Mouse (Mus musculus) embryonic fibroblast, embryonic 13.5 days (primary cell): ENCODE results near the gene Kif21b. TPM values are rescaled to one million over a fixed set of nuclear protein-coding genes. Genes with fewer than 3 reads are reported as not detected.

ENCODE experiments used
- H3K27ac ChIP-seq: 2 replicates; pipeline ENCODE4 v1.5.1; 2012; ENCODE audit warnings: low read length, control low read depth, inconsistent platforms; ENCODE audit not compliant: insufficient read depth
- H3K4me1 ChIP-seq: 2 replicates; pipeline ENCODE4 v1.6.1; 2011; ENCODE audit warnings: low read length; ENCODE audit not compliant: control insufficient read depth, insufficient read depth
- H3K4me3 ChIP-seq: 2 replicates; pipeline ENCODE4 v1.5.1; 2011; ENCODE audit warnings: mild to moderate bottlenecking, control low read depth, low read length; ENCODE audit not compliant: insufficient read depth
- CTCF ChIP-seq: IDR thresholded peaks from 2 replicates; pipeline ENCODE4 v1.5.1; 2011; ENCODE audit warnings: mild to moderate bottlenecking, control low read depth, low read length, moderate library complexity, borderline replicate concordance; ENCODE audit not compliant: insufficient read depth
- POLR2A ChIP-seq: IDR thresholded peaks from 2 replicates; pipeline ENCODE4 v1.6.1; 2011; ENCODE audit warnings: low read depth, mild to moderate bottlenecking, control low read depth, low read length, moderate library complexity
- polyA plus RNA-seq: library from polyadenylated mRNA; stranded (reverse); fragments of >200 nt; gene quantifications from 2 replicates; pipeline ENCODE4 v1.2.4, GENCODE M21; 2011; ENCODE audit warnings: low read depth; ENCODE audit not compliant: missing spikeins, insufficient read length

Gene Kif21b
- 14.1 and 19.4 TPM in 2 replicates for polyA plus RNA-seq

GRCm38 (mm10) chr1:136130951-136131558, at the start of gene Kif21b:
Gene Kif21b (plus strand): TSS chr1:136131389.
- Histone ChIP-seq H3K4me3 (peak within 1 kb of the TSS; percentile 63), H3K4me1 (peaks cover 37% of the 10 kb centered on the region), H3K27ac (peak within 1 kb of the TSS; percentile 51; the same call in 1 of the 2 replicates)
- no peak for TF ChIP-seq CTCF
- peak; percentile 71 for TF ChIP-seq POLR2A

DNA sequence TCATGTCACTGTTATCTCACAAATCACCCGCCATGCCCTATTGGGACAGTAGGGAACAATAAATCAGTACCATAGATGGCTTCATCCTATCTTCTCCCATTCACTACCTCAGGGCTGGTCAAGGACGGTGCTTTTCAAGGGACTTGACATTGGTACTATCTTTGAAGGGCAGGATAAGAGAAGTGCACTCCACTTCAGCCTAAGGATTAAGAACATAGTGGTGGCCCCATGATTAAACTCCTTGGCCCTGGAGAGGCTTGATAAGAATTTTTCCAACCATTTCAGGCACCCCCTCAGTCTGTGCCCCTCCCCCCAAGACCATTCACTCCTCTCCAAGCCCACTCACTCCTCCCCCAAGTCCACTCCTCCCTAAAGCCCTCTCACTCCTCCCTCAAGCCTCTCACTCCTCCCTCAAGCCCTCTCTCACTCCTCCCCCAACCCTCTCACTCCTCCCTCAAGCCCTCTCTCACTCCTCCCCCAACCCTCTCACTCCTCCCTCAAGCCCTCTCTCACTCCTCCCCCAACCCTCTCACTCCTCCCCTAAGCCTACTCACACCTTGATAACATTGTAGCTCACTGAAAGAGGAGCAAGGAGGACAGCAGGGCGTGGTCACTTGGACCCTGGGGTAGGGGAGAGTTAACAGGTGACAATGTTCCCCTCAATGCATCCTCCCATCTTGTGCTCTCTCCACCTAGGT, 45.1 kb upstream of the Kif21b start:
- Histone ChIP-seq H3K4me1 (no peaks in the 10 kb centered on the region), H3K4me3 (no peak overlapping the region), H3K27ac (no peak overlapping the region)
- TF ChIP-seq CTCF (no peak), POLR2A (no peak)

- no peak overlapping the region for H3K4me3 ChIP-seq
- no peaks in the 10 kb centered on the region for H3K4me1 ChIP-seq
- TF ChIP-seq POLR2A, result no peak
- TF ChIP-seq CTCF, result no peak
- H3K27ac ChIP-seq, result no peak overlapping the region
These were observed 41.6 kb upstream of the Kif21b start for GRCm38 (mm10) chr1:136089368-136090165.

DNA sequence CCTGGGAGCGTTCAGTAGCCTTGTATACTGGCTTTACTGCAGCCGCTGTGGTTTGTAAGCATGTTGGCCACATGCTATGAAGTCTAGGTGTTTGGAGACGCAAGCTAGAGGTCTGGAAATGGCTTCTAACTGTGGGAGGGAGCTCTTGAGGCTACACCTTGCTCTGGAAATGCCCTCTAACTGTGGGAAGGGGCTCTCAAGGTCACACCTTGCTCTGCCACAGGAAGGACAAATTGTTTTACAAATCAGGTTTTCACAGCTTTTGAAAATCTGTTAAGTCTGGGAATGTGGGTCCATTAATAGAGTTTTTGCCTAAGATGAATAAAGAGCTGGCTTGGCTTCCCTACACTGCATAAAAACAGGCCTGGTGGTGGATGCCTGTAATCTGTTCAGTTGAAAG, 37.5 kb upstream of the Kif21b start:
- Histone ChIP-seq H3K4me1 (no peaks in the 10 kb centered on the region), H3K4me3 (no peak overlapping the region), H3K27ac (no peak overlapping the region)
- TF ChIP-seq POLR2A, result no peak
- no peak for TF ChIP-seq CTCF

DNA sequence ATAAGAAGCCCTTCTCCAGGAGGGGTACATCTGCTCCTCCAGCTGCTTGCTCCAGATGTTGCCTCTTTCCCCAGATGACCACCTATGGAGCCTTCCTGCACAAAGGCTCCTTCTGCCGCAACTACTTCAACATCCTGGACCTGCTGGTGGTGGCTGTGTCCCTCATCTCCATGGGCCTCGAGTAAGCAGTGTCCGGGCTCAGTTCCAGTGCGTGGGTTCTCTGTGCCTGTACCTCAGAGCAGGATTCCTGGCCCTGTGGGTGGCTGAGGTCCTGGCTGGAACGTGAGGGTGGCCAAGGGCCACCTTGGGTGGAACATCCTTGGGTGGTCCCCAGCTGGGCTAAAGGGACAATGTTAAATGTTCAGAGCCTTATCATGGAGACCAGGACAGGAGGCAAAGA, 36.4 kb upstream of the Kif21b start:
- Histone ChIP-seq H3K4me1 (no peaks in the 10 kb centered on the region), H3K4me3 (no peak overlapping the region), H3K27ac (no peak overlapping the region)
- TF ChIP-seq POLR2A, result no peak
- no peak for TF ChIP-seq CTCF

GRCm38 (mm10) chr1:136102094-136102493, 29.1 kb upstream of the Kif21b start:
- Histone ChIP-seq H3K27ac (no peak overlapping the region), H3K4me1 (no peaks in the 10 kb centered on the region), H3K4me3 (no peak overlapping the region)
- TF ChIP-seq CTCF (no peak), POLR2A (no peak)

DNA sequence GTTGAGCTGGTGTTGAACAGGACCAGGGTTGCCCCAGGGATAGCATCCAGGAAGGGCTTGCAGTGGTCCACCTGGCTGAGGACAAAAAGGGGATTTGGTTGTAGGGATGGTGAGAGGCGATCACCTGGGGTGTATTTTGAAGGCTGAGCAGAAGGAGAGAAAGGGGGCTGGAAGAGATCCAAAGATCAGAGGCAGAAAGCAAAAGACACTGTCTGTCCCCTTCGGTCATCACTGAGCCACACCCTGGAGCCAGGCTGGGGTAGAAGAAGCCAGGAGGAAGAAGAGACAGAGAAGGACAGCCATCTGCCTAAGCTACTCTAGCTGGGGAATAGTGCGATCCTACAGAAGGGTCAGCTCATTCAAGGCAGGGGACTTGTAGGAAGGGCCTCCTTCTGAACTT, 28.6 kb upstream of the Kif21b start:
- H3K4me1 ChIP-seq, result no peaks in the 10 kb centered on the region
- H3K4me3 ChIP-seq, result no peak overlapping the region
- no peak for TF ChIP-seq CTCF
- no peak for TF ChIP-seq POLR2A
- no peak overlapping the region for H3K27ac ChIP-seq

DNA sequence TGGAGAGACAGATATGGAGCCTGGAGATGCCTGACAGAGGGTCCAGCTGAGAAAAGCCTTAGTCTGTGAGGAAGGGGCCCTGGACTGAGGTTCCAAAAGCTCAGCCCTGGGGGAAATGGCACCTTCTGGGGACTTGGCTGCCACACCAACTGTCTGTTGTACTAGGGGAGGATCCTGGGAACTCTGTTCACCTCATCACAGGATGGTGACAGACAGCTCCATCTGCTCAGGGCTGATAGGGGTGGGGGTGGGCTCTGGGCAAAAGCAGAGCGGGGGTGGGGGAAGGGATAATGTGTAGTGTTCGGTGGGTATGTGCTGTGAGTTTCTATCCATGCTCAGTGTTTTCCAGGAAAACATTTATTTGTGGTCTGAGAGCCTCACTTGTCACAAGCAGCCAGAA, 28.2 kb upstream of the Kif21b start:
- H3K4me3 ChIP-seq, result no peak overlapping the region
- no peaks in the 10 kb centered on the region for H3K4me1 ChIP-seq
- no peak overlapping the region for H3K27ac ChIP-seq
- TF ChIP-seq POLR2A, result no peak
- TF ChIP-seq CTCF, result no peak

- H3K4me1 ChIP-seq, result no peaks in the 10 kb centered on the region
- H3K27ac ChIP-seq, result no peak overlapping the region
- TF ChIP-seq CTCF (no peak), POLR2A (no peak)
- H3K4me3 ChIP-seq, result no peak overlapping the region
These were observed 27.5 kb upstream of the Kif21b start for GRCm38 (mm10) chr1:136103696-136104095.

DNA sequence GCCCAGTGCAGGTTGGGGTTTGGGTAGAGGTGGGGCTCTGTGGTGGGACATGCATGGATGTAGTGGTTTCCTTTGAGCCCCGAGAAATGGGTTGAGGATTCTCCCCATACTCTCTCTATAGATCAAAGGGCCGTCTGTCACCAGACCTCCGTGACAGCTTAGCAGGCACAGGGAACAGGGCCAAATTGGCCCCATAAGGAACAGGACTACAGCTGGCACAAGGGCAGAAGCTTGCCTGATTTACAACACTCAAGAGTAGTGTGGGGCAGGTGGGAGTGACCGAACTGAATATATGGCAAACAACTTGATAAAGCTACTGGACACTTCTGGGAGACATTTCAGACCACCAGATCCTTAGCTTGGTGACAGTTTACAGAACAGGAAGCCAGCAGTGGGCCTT, 26.4 kb upstream of the Kif21b start:
- Histone ChIP-seq H3K4me3 (no peak overlapping the region), H3K27ac (no peak overlapping the region), H3K4me1 (no peaks in the 10 kb centered on the region)
- TF ChIP-seq CTCF, result no peak
- no peak for TF ChIP-seq POLR2A

DNA sequence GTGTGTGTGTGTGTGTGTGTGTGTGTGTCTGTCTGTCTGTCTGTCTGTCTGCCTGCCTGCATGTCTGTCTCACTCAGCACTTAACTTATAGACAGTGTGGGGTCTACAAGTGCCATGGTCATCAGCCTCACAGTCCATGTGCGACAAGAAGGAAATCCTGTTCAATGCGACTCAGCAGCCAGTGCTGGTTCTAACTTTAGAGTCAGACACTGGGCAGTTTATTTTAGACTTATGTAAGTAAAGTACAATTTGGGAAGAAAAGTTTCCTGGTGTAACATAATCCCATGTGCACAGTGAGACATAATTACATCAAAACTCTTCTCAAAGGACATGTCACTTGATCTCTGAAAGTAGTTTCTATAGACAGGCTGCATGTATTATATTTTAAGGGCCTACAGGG, 21.7 kb upstream of the Kif21b start:
- TF ChIP-seq CTCF (no peak), POLR2A (no peak)
- H3K27ac ChIP-seq, result no peak overlapping the region
- no peaks in the 10 kb centered on the region for H3K4me1 ChIP-seq
- no peak overlapping the region for H3K4me3 ChIP-seq
